Mouse (Mus musculus) midbrain, embryonic 14.5 days (tissue): ENCODE data around the gene Hoxd13. TPM values are rescaled to one million over a fixed set of nuclear protein-coding genes. Genes with fewer than 3 reads are reported as not detected.
A peak's percentile ranks its signal among the peaks of the same experiment; 100 is the strongest.

Experiments
- ATAC-seq: fragments of 200-750 bp; cut with Nextera tagmentation; 2 replicates; pipeline ENCODE4 v1.8.0; 2017; ENCODE audit warnings: moderate number of reproducible peaks, moderate library complexity; ENCODE audit not compliant: low FRiP score, low TSS enrichment
- DNase-seq: peaks from one replicate; pipeline ENCODE4 v3.0.0-alpha.2; 2015
- H3K27ac ChIP-seq: fragments of 300-500 bp; sonication (generic); replicated peaks from 2 replicates; pipeline ENCODE4 v1.5.1; 2014; ENCODE audit warnings: mild to moderate bottlenecking, low read depth, low read length, moderate library complexity
- H3K27me3 ChIP-seq: fragments of 300-500 bp; sonication (generic); 2 replicates; pipeline ENCODE4 v1.6.1; 2014; ENCODE audit warnings: low read length, control low read depth, mixed read lengths; ENCODE audit not compliant: control insufficient read depth, insufficient read depth
- H3K36me3 ChIP-seq: fragments of 300-500 bp; sonication (generic); 2 replicates; pipeline ENCODE4 v1.6.1; 2014; ENCODE audit warnings: low read length, control low read depth; ENCODE audit not compliant: control insufficient read depth, insufficient read depth
- H3K4me1 ChIP-seq: fragments of 300-500 bp; sonication (generic); 2 replicates; pipeline ENCODE4 v1.6.1; 2014; ENCODE audit warnings: mild to moderate bottlenecking, antibody characterized with exemption, low read length, control low read depth; ENCODE audit not compliant: control insufficient read depth, insufficient read depth
- H3K4me2 ChIP-seq: fragments of 300-500 bp; sonication (generic); 2 replicates; pipeline ENCODE4 v1.6.1; 2014; ENCODE audit warnings: mild to moderate bottlenecking, low read length, moderate library complexity
- H3K4me3 ChIP-seq: fragments of 300-500 bp; sonication (generic); replicated peaks from 2 replicates; pipeline ENCODE4 v1.5.1; 2014; ENCODE audit warnings: low read depth, low read length
- H3K9ac ChIP-seq: fragments of 300-500 bp; sonication (generic); replicated peaks from 2 replicates; pipeline ENCODE4 v1.6.1; 2014; ENCODE audit warnings: mild to moderate bottlenecking, low read length, moderate library complexity
- H3K9me3 ChIP-seq: fragments of 300-500 bp; sonication (generic); 2 replicates; pipeline ENCODE4 v1.6.1; 2016; ENCODE audit warnings: low read length, control low read depth, mixed read lengths; ENCODE audit not compliant: control insufficient read depth
- WGBS: fragments of 180-500 bp; shearing (Covaris S2); extraction: QIAGEN DNeasy Blood & Tissue Kit; methylation state at CpG from one replicate; pipeline ENCODE4 v1.1.7; 2014; 5-methylcytosine and 5-hydroxymethylcytosine counted together
- polyA plus RNA-seq: library from polyadenylated mRNA; unstranded; fragments of >200 nt; fragmentation: Nextera tagmentation; extraction: Ambion mirVana; gene quantifications from 2 replicates; pipeline ENCODE4 v1.2.1, GENCODE M21; 2014

Hoxd13 gene
- polyA plus RNA-seq, 1 experiment from 2014 or later = 0.11 TPM

GRCm38 (mm10) chr2:74692808-74693431, 24.8 kb downstream of the Hoxd13 start:
- no peak overlapping the region for H3K9ac ChIP-seq
- no peak for ATAC-seq
- H3K9me3 ChIP-seq = no peaks in the 10 kb centered on the region; the same call in 1 of the 2 replicates
- no peak overlapping the region for H3K4me2 ChIP-seq
- DNase-seq = no peak
- H3K27ac ChIP-seq = no peak overlapping the region
- H3K36me3 ChIP-seq = no peaks in the 10 kb centered on the region
- peaks cover 96% of the 10 kb centered on the region for H3K27me3 ChIP-seq
- WGBS = under 1% methylated on average over 20 of the region's 20 CpGs
- no peaks in the 10 kb centered on the region for H3K4me1 ChIP-seq
- H3K4me3 ChIP-seq = no peak overlapping the region

DNA sequence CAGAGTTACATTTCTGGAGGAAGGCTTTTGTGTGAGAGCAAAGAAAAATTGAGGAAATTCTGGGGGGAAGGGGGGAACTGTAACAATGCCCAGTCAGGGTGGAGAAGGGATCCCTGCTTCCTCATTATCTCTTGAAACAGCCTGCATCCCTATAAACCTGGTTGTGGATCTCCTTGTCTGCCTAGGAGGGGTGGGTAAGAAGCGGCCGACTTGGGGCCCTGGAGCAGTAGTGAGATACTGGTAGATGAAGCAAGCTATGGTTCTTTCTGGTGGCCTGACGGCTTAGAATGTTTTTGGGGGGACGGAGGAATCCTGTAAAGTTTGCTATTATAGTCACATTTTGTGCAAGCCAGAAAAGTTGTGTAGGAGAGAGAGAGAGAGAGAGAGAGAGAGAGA, 25.3 kb downstream of the Hoxd13 start:
- 8% methylated on average over 4 of the region's 4 CpGs for WGBS

GRCm38 (mm10) chr2:74694066-74694465, 26.0 kb downstream of the Hoxd13 start:
- Histone ChIP-seq H3K9ac (no peak overlapping the region), H3K27ac (no peak overlapping the region), H3K4me2 (no peak overlapping the region), H3K36me3 (no peaks in the 10 kb centered on the region), H3K4me3 (no peak overlapping the region), H3K27me3 (peaks cover 96% of the 10 kb centered on the region), H3K9me3 (no peaks in the 10 kb centered on the region; the same call in 1 of the 2 replicates), H3K4me1 (no peaks in the 10 kb centered on the region)
- ATAC-seq (no peak), DNase-seq (no peak)
- 2% methylated on average over 16 of the region's 16 CpGs for WGBS

More for the DNA sequence above, 25.3 kb downstream of the Hoxd13 start:
- Histone ChIP-seq H3K27me3 (peaks cover 96% of the 10 kb centered on the region), H3K4me3 (no peak overlapping the region), H3K9me3 (no peaks in the 10 kb centered on the region; the same call in 1 of the 2 replicates), H3K4me2 (no peak overlapping the region), H3K27ac (no peak overlapping the region), H3K9ac (no peak overlapping the region), H3K4me1 (no peaks in the 10 kb centered on the region), H3K36me3 (no peaks in the 10 kb centered on the region)
- DNase-seq = no peak
- no peak for ATAC-seq

DNA sequence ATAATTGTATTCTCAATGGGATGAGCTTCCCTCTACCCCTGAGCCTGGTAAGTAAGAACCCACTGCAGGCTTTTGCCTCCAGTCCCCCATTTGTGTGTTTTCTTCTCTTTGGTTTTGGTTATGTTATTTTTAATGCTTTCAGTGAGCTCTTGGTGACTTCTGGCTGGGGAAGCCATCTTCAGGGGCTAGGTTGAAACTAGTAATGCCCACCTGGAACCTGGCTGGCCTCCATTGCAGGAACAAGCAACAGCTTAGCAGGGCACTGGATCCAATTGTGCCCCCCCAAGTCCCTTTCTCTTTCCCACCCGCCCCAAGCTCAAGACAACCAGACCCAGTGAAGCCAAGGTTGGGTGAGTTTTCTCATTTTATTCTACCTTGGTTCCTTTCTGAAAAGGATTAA, 27.3 kb downstream of the Hoxd13 start:
- WGBS = 7% methylated on average over 1 of the region's 1 CpGs
- Histone ChIP-seq H3K36me3 (no peaks in the 10 kb centered on the region), H3K27me3 (peaks cover 97% of the 10 kb centered on the region)

GRCm38 (mm10) chr2:74695813-74696430, 27.8 kb downstream of the Hoxd13 start:
- H3K27me3 ChIP-seq = peaks cover 100% of the 10 kb centered on the region
- no peak overlapping the region for H3K27ac ChIP-seq
- H3K4me1 ChIP-seq = no peaks in the 10 kb centered on the region
- DNase-seq (no peak), ATAC-seq (no peak)
- no peak overlapping the region for H3K4me3 ChIP-seq
- H3K4me2 ChIP-seq = no peak overlapping the region
- WGBS = 2% methylated on average over 7 of the region's 7 CpGs
- H3K9me3 ChIP-seq = no peaks in the 10 kb centered on the region; the same call in 1 of the 2 replicates
- no peaks in the 10 kb centered on the region for H3K36me3 ChIP-seq
- no peak overlapping the region for H3K9ac ChIP-seq

More for the DNA sequence above, 27.3 kb downstream of the Hoxd13 start:
- no peak for ATAC-seq
- no peak overlapping the region for H3K4me3 ChIP-seq
- H3K9ac ChIP-seq = no peak overlapping the region
- H3K9me3 ChIP-seq = no peaks in the 10 kb centered on the region; the same call in 1 of the 2 replicates
- H3K4me2 ChIP-seq = no peak overlapping the region
- DNase-seq = no peak
- H3K4me1 ChIP-seq = no peaks in the 10 kb centered on the region
- no peak overlapping the region for H3K27ac ChIP-seq

GRCm38 (mm10) chr2:74696442-74697335, 28.6 kb downstream of the Hoxd13 start:
- DNase-seq (no peak), ATAC-seq (no peak)
- WGBS = under 1% methylated on average over 34 of the region's 34 CpGs

GRCm38 (mm10) chr2:74697567-74698121, 29.5 kb downstream of the Hoxd13 start, which contains the start of gene Hoxd9:
TSS of gene Hoxd9 (plus strand) at chr2:74697727.
- under 1% methylated on average over 43 of the region's 43 CpGs for WGBS
- Histone ChIP-seq H3K4me3 (peak within 1 kb of the TSS; percentile 25), H3K9ac (no peak within 1 kb of the TSS), H3K27me3 (peaks cover 99% of the 10 kb centered on the region), H3K9me3 (no peaks in the 10 kb centered on the region), H3K36me3 (no peaks in the 10 kb centered on the region), H3K27ac (no peak within 1 kb of the TSS), H3K4me1 (no peaks in the 10 kb centered on the region), H3K4me2 (peak within 1 kb of the TSS; percentile 47)
- DNase-seq (no peak), ATAC-seq (peak; percentile 17; the same call in 1 of the 2 replicates)

More at GRCm38 (mm10) chr2:74696442-74697335, 28.6 kb downstream of the Hoxd13 start:
- Histone ChIP-seq H3K27me3 (peaks cover 100% of the 10 kb centered on the region), H3K9me3 (no peaks in the 10 kb centered on the region), H3K9ac (no peak overlapping the region), H3K27ac (no peak overlapping the region), H3K4me2 (no peak overlapping the region), H3K4me1 (no peaks in the 10 kb centered on the region), H3K4me3 (no peak overlapping the region), H3K36me3 (no peaks in the 10 kb centered on the region)
